In the genomic region with DNA sequence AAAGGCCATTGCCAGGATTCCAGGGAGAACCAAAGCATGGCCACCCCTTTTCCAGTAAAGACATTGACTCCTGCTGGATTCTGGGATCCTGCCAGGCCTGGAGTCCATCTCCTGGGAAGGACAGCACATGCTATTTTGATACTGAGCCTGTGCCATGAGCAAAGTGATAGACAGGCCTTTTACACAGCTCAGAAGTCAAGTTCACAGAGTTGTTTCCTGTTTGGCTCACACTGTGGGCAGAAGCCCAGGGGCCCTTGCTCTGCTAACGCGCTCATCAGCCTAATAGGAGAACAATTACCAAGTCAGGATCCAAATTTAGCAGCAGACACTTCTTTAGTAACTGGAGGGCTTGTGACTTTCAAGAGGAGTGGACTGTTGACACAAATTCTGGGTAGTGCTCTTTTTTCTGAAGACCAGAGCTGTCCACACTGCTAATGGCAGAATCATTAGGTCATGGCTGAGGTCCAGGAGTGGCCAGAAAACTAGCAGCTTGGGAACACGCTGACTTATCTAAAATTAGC, we compare ENCODE assay signal across 11 mouse cellular contexts.
A peak's percentile ranks its signal among the peaks of the same experiment; 100 is the strongest.
DNase-seq lines count a peak whose midpoint lies in the region.
"Had no signal": no experiment of that assay in that cellular context is flagged by ENCODE, and none has a peak within 500 bp of the region (broad histone marks: within the 10 kb centered on the region; RNA-seq: fewer than 3 reads in every experiment).

No protein-coding gene starts in this region.

- H3K27me3 ChIP-seq in embryonic facial prominence, embryonic 10.5 days (replicated peaks; ENCODE audit: low read depth, poor library complexity, severe bottlenecking): no peaks in the 10 kb centered on the region

- intact Hi-C loops in heart, postnatal 14 days (cut with DNase I): no loop called here
- intact Hi-C loops in left cerebral cortex, postnatal 36 days (cut with DNase I): no loop called here

- H3K4me3 ChIP-seq in embryonic facial prominence, embryonic 10.5 days: no peak overlapping the region
- H3K4me3 ChIP-seq: myocyte had no signal

- H3K9me3 ChIP-seq in embryonic facial prominence, embryonic 10.5 days: no peaks in the 10 kb centered on the region

- peaks cover 10% of the 10 kb centered on the region for H3K4me1 ChIP-seq in embryonic facial prominence, embryonic 10.5 days

- peak; percentile 20 for DNase-seq in gastrocnemius, postnatal 25 days
- no peak for DNase-seq in gastrocnemius, adult 8-10 months (ENCODE audit: low spot score in 2 of 2)
- peak; percentile 14 for DNase-seq in Muller cell, postnatal 12 days (ENCODE audit: inconsistent ontology term)
- peak; percentile 38 to 41 for DNase-seq in cerebellum, postnatal 36 days
- peak; percentile 71 to 74 for DNase-seq in heart, postnatal 14 days
- no peak for DNase-seq in ovary, postnatal 10 days (ENCODE audit: low spot score)
- no peak for DNase-seq in embryonic facial prominence, embryonic 10.5 days (ENCODE audit: low spot score)
- no peak for DNase-seq in left cerebral cortex, postnatal 36 days (ENCODE audit: low spot score in 2 of 2)
- DNase-seq: layer of hippocampus, postnatal 36 days had no signal

- 63% methylated on average over 3 of the region's 3 CpGs for WGBS in embryonic facial prominence, embryonic 10.5 days

- H3K36me3 ChIP-seq in embryonic facial prominence, embryonic 10.5 days (replicated peaks): no peaks in the 10 kb centered on the region

- H3K27ac ChIP-seq in embryonic facial prominence, embryonic 10.5 days (replicated peaks): no peak overlapping the region
- H3K27ac ChIP-seq: hindbrain, embryonic 14.5 days had no signal

Comparison
In these comparisons a context has a peak if more than half of its experiments do, and no peak if none do; other contexts are left out.
1. DNase-seq: peak in gastrocnemius, postnatal 25 days (single experiment), Muller cell, postnatal 12 days (single experiment), cerebellum, postnatal 36 days (2 of 2) and heart, postnatal 14 days (2 of 2); none in gastrocnemius, adult 8-10 months (0 of 2), ovary, postnatal 10 days (single experiment), embryonic facial prominence, embryonic 10.5 days (single experiment) and left cerebral cortex, postnatal 36 days (0 of 2).